Mouse (Mus musculus) heart, adult 2 months (tissue): ENCODE measurements at regions not wholly inside any gene's neighbourhood (a gene's known extent, or its start where the extent isn't known, plus 50 kb on each side); places are given as distances from the start of the nearest gene placed in this dataset.
"Not testable (repeated sequence)": the region's sequence is repeated elsewhere in the genome, so short reads cannot be mapped to it uniquely, and the experiment has no call there.

Experiments
- CTCF ChIP-seq: fragments of 200-600 bp; IDR thresholded peaks from 2 replicates; pipeline ENCODE4 v1.8.1; 2022; ENCODE audit warnings: antibody characterized with exemption, mild to moderate bottlenecking, moderate library complexity
- POLR2A ChIP-seq: fragments of 200-500 bp; IDR thresholded peaks from 2 replicates; pipeline ENCODE4 v1.6.1; 2011; ENCODE audit warnings: mild to moderate bottlenecking, low read depth, low read length, control low read depth; ENCODE audit not compliant: insufficient read depth

DNA sequence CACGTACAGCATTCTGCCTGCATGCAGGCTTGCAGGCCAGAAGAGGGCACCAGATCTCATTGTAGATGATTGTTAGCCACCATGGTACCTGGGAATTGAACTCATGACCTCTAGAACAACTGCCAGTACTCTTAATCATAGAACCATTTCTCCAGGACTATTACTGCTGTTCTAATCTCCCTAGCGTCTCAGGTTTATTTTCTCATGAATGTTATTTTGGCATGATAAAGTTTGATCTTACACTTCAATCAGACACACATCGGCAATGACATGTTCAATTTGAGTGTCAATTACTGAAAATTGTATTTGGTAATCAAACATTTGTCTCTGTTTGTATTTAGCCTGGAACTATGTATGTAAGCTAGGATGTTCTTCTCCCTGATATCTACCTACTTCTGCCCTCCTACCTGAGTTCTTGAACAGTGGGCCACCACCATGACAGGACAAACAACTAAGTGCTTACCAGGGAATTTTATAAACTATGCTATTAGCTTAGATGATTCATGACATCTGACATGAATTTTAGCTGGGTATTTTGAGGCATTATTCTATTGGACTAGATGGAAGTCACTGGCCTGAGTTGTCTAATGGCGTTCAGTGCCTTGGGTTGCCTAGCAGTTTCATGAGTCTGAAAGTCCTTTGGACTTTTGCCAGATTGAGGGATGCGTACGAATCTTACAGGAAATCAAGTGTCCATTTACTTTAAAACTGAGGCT, 468.5 kb upstream of the Olfr161 start:
- not testable (repeated sequence) for TF ChIP-seq POLR2A, CTCF
